Mouse (Mus musculus): ENCODE data around the gene Laptm5.

DNA sequence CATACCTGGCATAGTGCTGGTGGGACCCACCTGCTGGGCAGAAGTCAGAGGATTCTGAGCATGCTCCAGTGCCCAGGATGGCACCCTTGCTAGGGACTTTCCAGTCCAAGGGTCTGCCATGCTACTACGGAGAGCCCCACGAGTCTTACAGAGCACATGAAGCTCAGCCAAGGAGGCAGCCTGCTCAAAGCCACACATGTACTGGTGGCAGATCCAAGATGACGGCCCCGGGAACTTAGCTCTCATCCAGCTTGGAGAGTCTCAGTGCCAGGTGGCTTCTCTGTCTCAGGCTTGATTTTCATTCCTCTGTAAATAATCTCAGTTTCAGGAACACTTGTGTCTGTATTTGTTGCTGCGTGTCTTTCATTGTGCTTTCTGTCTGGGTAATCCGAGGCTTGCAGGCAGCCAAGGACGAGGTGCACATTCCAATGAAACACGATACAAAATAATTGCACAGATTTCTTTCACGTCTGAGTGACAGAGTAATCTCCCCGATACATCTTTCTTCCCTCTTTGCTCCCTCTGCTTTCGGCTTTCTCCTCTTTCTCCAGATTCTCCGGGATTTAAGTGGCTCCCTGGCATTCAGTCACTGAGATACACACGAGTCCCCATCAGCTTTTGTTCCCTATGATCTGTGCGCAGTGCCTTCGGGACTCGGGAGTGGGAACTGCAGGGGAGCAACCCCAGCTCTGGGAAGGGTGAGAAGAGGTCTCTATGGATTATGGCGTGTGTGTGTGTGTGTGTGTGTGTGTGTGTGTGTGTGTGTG lies 71.7 kb downstream of the Laptm5 start:
- no peak for TF ChIP-seq POLR2A (IDR thresholded peaks at IDR 0.05; ENCODE audit: low read depth, low read length)
- TF ChIP-seq CTCF (IDR thresholded peaks at IDR 0.05; ENCODE audit: extremely low read depth, insufficient read depth, insufficient read length, insufficient replicate concordance): no peak
